Mouse (Mus musculus): Measurements from ENCODE around the gene Atxn2. TPM values are rescaled to one million over a fixed set of nuclear protein-coding genes. Genes with fewer than 3 reads are reported as not detected.
"Not testable (repeated sequence)": the region's sequence is repeated elsewhere in the genome, so short reads cannot be mapped to it uniquely, and the experiment has no call there.

Gene Atxn2
- polyA plus RNA-seq, 1 experiment: 111 TPM

DNA sequence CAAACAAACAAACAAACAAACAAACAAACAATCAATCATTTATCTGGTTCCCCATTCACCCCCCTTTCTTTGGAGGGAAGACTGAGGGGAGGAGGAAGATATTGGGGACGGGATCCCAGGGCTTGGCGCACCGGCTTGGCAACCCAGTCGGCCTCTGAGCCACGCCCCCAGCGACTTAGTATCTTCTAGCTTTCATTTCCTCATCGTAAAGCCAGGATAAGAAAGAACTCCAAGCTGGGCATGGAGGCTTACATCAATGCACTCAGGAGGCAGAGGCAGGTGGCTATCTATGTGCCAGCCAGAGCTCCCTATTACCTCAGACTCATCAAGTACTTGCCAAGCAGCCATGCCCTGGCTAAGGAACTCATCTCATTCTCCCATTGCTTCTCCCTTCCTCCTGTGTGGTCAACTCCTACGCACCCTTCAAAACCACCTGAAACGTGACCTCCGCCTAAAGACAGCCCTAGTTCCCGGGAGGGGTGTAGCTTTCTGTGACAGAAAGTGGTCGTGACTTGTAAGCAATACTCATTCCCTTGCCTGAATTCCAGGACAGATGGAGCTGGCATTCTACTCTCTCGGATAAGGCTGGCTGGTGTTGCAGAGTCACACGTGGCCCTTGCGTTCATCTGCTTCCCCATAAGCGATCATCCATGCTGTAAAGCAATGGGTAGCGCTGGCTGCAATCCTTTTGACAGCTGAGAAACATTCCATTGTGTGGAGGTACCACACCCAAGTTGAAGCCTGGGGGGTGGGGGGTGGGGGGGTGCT is 132.2 kb downstream of the Atxn2 start:
- Histone ChIP-seq H3K4me1 (ENCODE audit: control insufficient read depth, insufficient read depth, low read length) (peaks cover 11% of the 10 kb centered on the region; the same call in 1 of the 2 replicates), H3K27me3 (replicated peaks; ENCODE audit: control insufficient read depth, insufficient read depth, low read length) (no peaks in the 10 kb centered on the region), H3K27ac (ENCODE audit: insufficient read depth, low read depth, low read length) (no peak overlapping the region), H3K36me3 (ENCODE audit: control insufficient read depth, insufficient read depth, low read length) (no peaks in the 10 kb centered on the region), H3K4me3 (ENCODE audit: insufficient read depth, low read depth, low read length) (no peak overlapping the region)
- no peak for DNase-seq
- no peak for TF ChIP-seq POLR2A (IDR thresholded peaks at IDR 0.05; ENCODE audit: low read depth, low read length)
- no peak for TF ChIP-seq CTCF (conservative IDR thresholded peaks at IDR 0.05; ENCODE audit: insufficient read depth, insufficient read length, low read depth, low read length)
- 21% methylated on average over 17 of the region's 17 CpGs for WGBS

DNA sequence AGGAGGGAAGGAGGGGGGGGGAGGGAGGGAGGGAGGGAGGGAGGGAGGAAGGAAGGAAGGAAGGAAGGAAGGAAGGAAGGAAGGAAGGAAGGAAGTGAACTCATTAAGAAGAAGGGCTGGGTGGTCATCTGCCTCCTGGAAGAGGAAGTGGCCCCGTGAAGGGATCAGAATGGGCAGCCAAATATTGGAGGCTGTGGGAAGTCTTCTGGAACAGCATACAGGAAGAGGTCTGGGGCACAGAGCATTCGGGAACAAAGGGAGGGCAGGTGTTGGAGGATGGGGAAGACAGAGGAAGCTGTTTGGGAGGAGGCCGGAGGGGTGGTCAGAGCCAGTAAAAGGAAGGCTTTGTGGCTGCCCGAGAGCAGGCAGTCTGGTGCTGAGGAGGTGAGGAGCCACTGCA is 134.2 kb downstream of the Atxn2 start:
- DNase-seq: no peak
- H3K4me3 ChIP-seq (ENCODE audit: insufficient read depth, low read depth, low read length): no peak overlapping the region
- no peak for TF ChIP-seq CTCF (conservative IDR thresholded peaks at IDR 0.05; ENCODE audit: insufficient read depth, insufficient read length, low read depth, low read length)
- TF ChIP-seq POLR2A (IDR thresholded peaks at IDR 0.05; ENCODE audit: low read depth, low read length): no peak
- H3K27me3 ChIP-seq (replicated peaks; ENCODE audit: control insufficient read depth, insufficient read depth, low read length): no peaks in the 10 kb centered on the region
- peaks cover 8% of the 10 kb centered on the region; the same call in 1 of the 2 replicates for H3K4me1 ChIP-seq (ENCODE audit: control insufficient read depth, insufficient read depth, low read length)
- no peaks in the 10 kb centered on the region for H3K36me3 ChIP-seq (ENCODE audit: control insufficient read depth, insufficient read depth, low read length)
- H3K27ac ChIP-seq (ENCODE audit: insufficient read depth, low read depth, low read length): no peak overlapping the region
- WGBS: 33% methylated on average over 4 of the region's 4 CpGs

GRCm38 (mm10) chr5:121846322-121846721 is 135.2 kb downstream of the Atxn2 start:
- Histone ChIP-seq H3K27me3 (replicated peaks; ENCODE audit: control insufficient read depth, insufficient read depth, low read length) (no peaks in the 10 kb centered on the region), H3K4me3 (ENCODE audit: insufficient read depth, low read depth, low read length) (no peak overlapping the region), H3K4me1 (ENCODE audit: control insufficient read depth, insufficient read depth, low read length) (peaks cover 8% of the 10 kb centered on the region; the same call in 1 of the 2 replicates), H3K36me3 (ENCODE audit: control insufficient read depth, insufficient read depth, low read length) (no peaks in the 10 kb centered on the region), H3K27ac (ENCODE audit: insufficient read depth, low read depth, low read length) (no peak overlapping the region)
- TF ChIP-seq POLR2A (IDR thresholded peaks at IDR 0.05; ENCODE audit: low read depth, low read length) (no peak), CTCF (conservative IDR thresholded peaks at IDR 0.05; ENCODE audit: insufficient read depth, insufficient read length, low read depth, low read length) (no peak)
- DNase-seq: no peak
- WGBS: 85% methylated on average over 11 of the region's 11 CpGs

DNA sequence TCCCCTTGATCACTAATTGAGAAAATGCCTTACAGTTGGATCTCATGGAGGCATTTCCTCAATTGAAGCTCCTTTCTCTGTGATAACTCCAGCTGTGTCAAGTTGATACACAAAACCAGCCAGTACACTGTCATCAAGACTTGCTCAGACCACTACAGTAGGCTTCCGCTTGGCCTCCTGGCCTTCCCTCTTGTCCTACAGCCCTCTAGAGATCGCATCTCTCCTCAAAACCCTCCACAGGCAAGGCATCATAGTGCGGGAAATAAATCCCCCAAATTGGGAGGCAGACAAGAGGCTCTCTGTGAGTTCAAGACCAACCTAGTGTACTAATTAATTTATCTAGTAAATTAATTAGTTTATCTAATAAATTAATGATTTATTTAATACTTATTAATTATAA is 136.1 kb downstream of the Atxn2 start:
- WGBS: 83% methylated on average over 3 of the region's 3 CpGs
- H3K4me3 ChIP-seq (ENCODE audit: insufficient read depth, low read depth, low read length); H3K36me3 ChIP-seq (ENCODE audit: control insufficient read depth, insufficient read depth, low read length); DNase-seq; H3K4me1 ChIP-seq (ENCODE audit: control insufficient read depth, insufficient read depth, low read length); H3K27ac ChIP-seq (ENCODE audit: insufficient read depth, low read depth, low read length); H3K27me3 ChIP-seq (replicated peaks; ENCODE audit: control insufficient read depth, insufficient read depth, low read length): not testable (repeated sequence)

DNA sequence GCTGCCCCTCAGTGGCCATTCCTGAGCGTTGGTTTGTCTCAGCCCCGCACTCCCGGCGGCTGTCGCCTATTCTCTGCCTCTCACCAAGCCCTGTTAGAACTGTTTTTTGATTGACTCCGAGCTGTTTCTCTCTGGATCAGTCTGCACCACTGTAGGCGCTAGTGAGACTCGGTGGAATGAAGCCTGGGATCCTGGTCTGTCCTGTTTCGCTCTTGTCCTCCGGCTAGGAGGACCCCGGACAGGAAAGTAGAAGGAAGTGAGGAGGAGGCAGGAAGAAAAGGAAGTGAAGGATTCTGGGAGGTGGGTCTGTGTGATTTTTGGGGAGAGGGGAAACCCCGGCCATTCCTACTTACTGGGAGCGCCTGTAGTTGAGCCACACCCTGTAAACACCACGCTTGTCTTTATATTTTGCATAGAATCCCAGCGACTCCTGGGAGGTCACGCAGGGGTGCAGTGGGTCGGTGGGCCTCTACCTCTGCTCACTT is 136.9 kb downstream of the Atxn2 start:
- TF ChIP-seq CTCF (conservative IDR thresholded peaks at IDR 0.05; ENCODE audit: insufficient read depth, insufficient read length, low read depth, low read length) (peak; percentile 37), POLR2A (IDR thresholded peaks at IDR 0.05; ENCODE audit: low read depth, low read length) (no peak)
- H3K36me3 ChIP-seq (ENCODE audit: control insufficient read depth, insufficient read depth, low read length): no peaks in the 10 kb centered on the region; the same call in 1 of the 2 replicates
- H3K27ac ChIP-seq (ENCODE audit: insufficient read depth, low read depth, low read length): peak overlapping the region; percentile 49
- peak overlapping the region; percentile 50 for H3K4me3 ChIP-seq (ENCODE audit: insufficient read depth, low read depth, low read length)
- peaks cover 4% of the 10 kb centered on the region; the same call in 1 of the 2 replicates for H3K4me1 ChIP-seq (ENCODE audit: control insufficient read depth, insufficient read depth, low read length)
- WGBS: under 1% methylated on average over 17 of the region's 17 CpGs
- DNase-seq: peak; percentile 81
- no peaks in the 10 kb centered on the region for H3K27me3 ChIP-seq (replicated peaks; ENCODE audit: control insufficient read depth, insufficient read depth, low read length)

- Histone ChIP-seq H3K4me1 (ENCODE audit: control insufficient read depth, insufficient read depth, low read length) (peaks cover 10% of the 10 kb centered on the region; the same call in 1 of the 2 replicates), H3K27me3 (replicated peaks; ENCODE audit: control insufficient read depth, insufficient read depth, low read length) (no peaks in the 10 kb centered on the region), H3K36me3 (ENCODE audit: control insufficient read depth, insufficient read depth, low read length) (no peaks in the 10 kb centered on the region; the same call in 1 of the 2 replicates), H3K27ac (ENCODE audit: insufficient read depth, low read depth, low read length) (peak within 1 kb of the TSS; percentile 79), H3K4me3 (ENCODE audit: insufficient read depth, low read depth, low read length) (peak within 1 kb of the TSS; percentile 91)
- WGBS: under 1% methylated on average over 42 of the region's 42 CpGs
- DNase-seq: peak; percentile 96
- TF ChIP-seq CTCF (conservative IDR thresholded peaks at IDR 0.05; ENCODE audit: insufficient read depth, insufficient read length, low read depth, low read length) (no peak), POLR2A (IDR thresholded peaks at IDR 0.05; ENCODE audit: low read depth, low read length) (no peak)
Measured at GRCm38 (mm10) chr5:121848743-121849142, 137.6 kb downstream of the Atxn2 start, which contains the start of gene Pheta1. TSS of gene Pheta1 (plus strand) at chr5:121848984.

All from kidney, adult 2 months (tissue).